Mouse (Mus musculus): ENCODE measurements at regions not wholly inside any gene's neighbourhood (a gene's known extent, or its start where the extent isn't known, plus 50 kb on each side); places are given as distances from the start of the nearest gene placed in this dataset.

GRCm38 (mm10) chr19:21028981-21029380 is 75.0 kb upstream of the Tmc1 start:
- DNase-seq (ENCODE audit: extremely low read depth, low read depth) = no peak

- DNase-seq (ENCODE audit: extremely low read depth, low read depth) = no peak
Measured at GRCm38 (mm10) chr19:21012391-21012790, 58.4 kb upstream of the Tmc1 start.

GRCm38 (mm10) chr19:21009607-21010006 is 55.6 kb upstream of the Tmc1 start:
- no peak for DNase-seq (ENCODE audit: extremely low read depth, low read depth)

GRCm38 (mm10) chr19:21004411-21004810 is 50.4 kb upstream of the Tmc1 start:
- DNase-seq (ENCODE audit: extremely low read depth, low read depth) = no peak
